Mouse (Mus musculus) olfactory bulb, adult 2 months (tissue): ENCODE results near the gene Rgs12.

Source experiments
- CTCF ChIP-seq: fragments of 200-500 bp; IDR thresholded peaks from 2 replicates; pipeline ENCODE4 v1.5.1; 2012; ENCODE audit warnings: low read depth, mild to moderate bottlenecking, low read length, moderate library complexity; ENCODE audit not compliant: insufficient read depth
- POLR2A ChIP-seq: fragments of 200-500 bp; IDR thresholded peaks from 2 replicates; pipeline ENCODE4 v1.6.1; 2012; ENCODE audit warnings: mild to moderate bottlenecking, low read depth, low read length, moderate library complexity; ENCODE audit not compliant: insufficient read depth

DNA sequence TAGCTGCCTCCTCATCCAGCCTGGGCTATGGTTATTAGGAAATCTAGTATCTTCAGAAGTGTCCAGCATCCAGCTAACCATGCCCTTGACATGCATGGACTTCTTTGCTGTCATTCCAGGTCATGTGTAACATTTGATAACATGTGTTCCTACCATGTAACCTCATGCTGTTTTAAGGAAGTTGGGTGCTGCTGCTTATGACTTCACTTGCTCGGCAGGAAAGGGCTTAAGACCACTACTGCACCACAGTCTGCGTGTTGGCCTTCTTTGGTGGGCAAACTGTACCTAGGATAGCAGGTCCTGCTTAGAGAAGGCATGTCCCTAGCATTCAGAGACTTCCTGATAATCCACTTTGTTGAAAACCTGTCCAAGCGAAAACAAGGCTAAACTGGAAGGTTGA is 51.9 kb downstream of the Rgs12 start:
- TF ChIP-seq POLR2A (no peak), CTCF (no peak)
